Mouse (Mus musculus) olfactory bulb, adult 2 months (tissue): Measurements from ENCODE around the gene Mark4.

ENCODE experiments used
- CTCF ChIP-seq: fragments of 200-500 bp; IDR thresholded peaks from 2 replicates; pipeline ENCODE4 v1.5.1; 2012; ENCODE audit warnings: low read depth, mild to moderate bottlenecking, low read length, moderate library complexity; ENCODE audit not compliant: insufficient read depth
- POLR2A ChIP-seq: fragments of 200-500 bp; IDR thresholded peaks from 2 replicates; pipeline ENCODE4 v1.6.1; 2012; ENCODE audit warnings: mild to moderate bottlenecking, low read depth, low read length, moderate library complexity; ENCODE audit not compliant: insufficient read depth

GRCm38 (mm10) chr7:19455819-19456495, 2.7 kb downstream of the Mark4 start:
- no peak for TF ChIP-seq CTCF
- no peak for TF ChIP-seq POLR2A
